Mouse (Mus musculus): ENCODE measurements around the gene Nwd2.

GRCm38 (mm10) chr5:63824599-63825350 lies 175.9 kb downstream of the Nwd2 start:
- TF ChIP-seq CTCF (IDR thresholded peaks at IDR 0.05; ENCODE audit: extremely low read depth, insufficient read length, insufficient replicate concordance, low read depth, low read length) (no peak), POLR2A (IDR thresholded peaks at IDR 0.05; ENCODE audit: low read depth, low read length) (no peak)
